Mouse (Mus musculus): ENCODE results near the gene Itga8.

Gene Itga8

GRCm38 (mm10) chr2:12189026-12189425, 112.7 kb downstream of the Itga8 start:
- DNase-seq = no peak

- DNase-seq = no peak
Measured at GRCm38 (mm10) chr2:12187646-12188045, 114.1 kb downstream of the Itga8 start.

- no peak for DNase-seq
Measured at GRCm38 (mm10) chr2:12182402-12182948, 119.2 kb downstream of the Itga8 start.

- DNase-seq = no peak
Measured at GRCm38 (mm10) chr2:12180635-12181034, 121.1 kb downstream of the Itga8 start.

- no peak for DNase-seq
Measured at GRCm38 (mm10) chr2:12174722-12175427, 126.8 kb downstream of the Itga8 start.

GRCm38 (mm10) chr2:12170221-12170620, 131.5 kb downstream of the Itga8 start:
- DNase-seq = no peak

- peak in 1 of 2 experiments; percentile 5 for DNase-seq
Measured at GRCm38 (mm10) chr2:12160486-12160885, 141.2 kb downstream of the Itga8 start.

- DNase-seq = no peak
Measured at GRCm38 (mm10) chr2:12157001-12157400, 144.7 kb downstream of the Itga8 start.

GRCm38 (mm10) chr2:12156401-12156800, 145.3 kb downstream of the Itga8 start:
- DNase-seq = no peak

- DNase-seq = no peak
Measured at GRCm38 (mm10) chr2:12154676-12155075, 147.0 kb downstream of the Itga8 start.

GRCm38 (mm10) chr2:12153551-12153950, 148.2 kb downstream of the Itga8 start:
- DNase-seq = no peak

- no peak for DNase-seq
Measured at GRCm38 (mm10) chr2:12147902-12148301, 153.8 kb downstream of the Itga8 start.

GRCm38 (mm10) chr2:12146612-12147011, 155.1 kb downstream of the Itga8 start:
- no peak for DNase-seq

- DNase-seq = no peak
Measured at GRCm38 (mm10) chr2:12138765-12139368, 162.9 kb downstream of the Itga8 start.

- no peak for DNase-seq
Measured at GRCm38 (mm10) chr2:12126580-12126979, 175.1 kb downstream of the Itga8 start.

- DNase-seq = no peak
Measured at GRCm38 (mm10) chr2:12115479-12115878, 186.2 kb downstream of the Itga8 start.

- peak; percentile 1 to 3 for DNase-seq
Measured at GRCm38 (mm10) chr2:12109306-12109705, 192.4 kb downstream of the Itga8 start.

GRCm38 (mm10) chr2:12108306-12108705, 193.4 kb downstream of the Itga8 start:
- no peak for DNase-seq

- no peak for DNase-seq
Measured at GRCm38 (mm10) chr2:12107265-12107664, 194.5 kb downstream of the Itga8 start.

- DNase-seq = no peak
Measured at GRCm38 (mm10) chr2:12103183-12103582, 198.5 kb downstream of the Itga8 start.

GRCm38 (mm10) chr2:12092203-12092984, 209.3 kb downstream of the Itga8 start:
- no peak for DNase-seq

- no peak for DNase-seq
Measured at GRCm38 (mm10) chr2:12090993-12091392, 210.7 kb downstream of the Itga8 start.

- no peak for DNase-seq
Measured at GRCm38 (mm10) chr2:12085492-12085891, 216.2 kb downstream of the Itga8 start.

Measured in lung, adult 18-20 months (tissue).